Mouse (Mus musculus) heart, postnatal 0 days (tissue): ENCODE results near the gene Gm1113.

ENCODE experiments used
- CTCF ChIP-seq: IDR thresholded peaks from 2 replicates; pipeline ENCODE4 v1.5.1; 2016; ENCODE audit warnings: antibody characterized with exemption, control low read depth, low read depth
- EP300 ChIP-seq: IDR thresholded peaks from 2 replicates; pipeline ENCODE4 v1.6.1; 2016; ENCODE audit warnings: antibody characterized with exemption, low read depth

DNA sequence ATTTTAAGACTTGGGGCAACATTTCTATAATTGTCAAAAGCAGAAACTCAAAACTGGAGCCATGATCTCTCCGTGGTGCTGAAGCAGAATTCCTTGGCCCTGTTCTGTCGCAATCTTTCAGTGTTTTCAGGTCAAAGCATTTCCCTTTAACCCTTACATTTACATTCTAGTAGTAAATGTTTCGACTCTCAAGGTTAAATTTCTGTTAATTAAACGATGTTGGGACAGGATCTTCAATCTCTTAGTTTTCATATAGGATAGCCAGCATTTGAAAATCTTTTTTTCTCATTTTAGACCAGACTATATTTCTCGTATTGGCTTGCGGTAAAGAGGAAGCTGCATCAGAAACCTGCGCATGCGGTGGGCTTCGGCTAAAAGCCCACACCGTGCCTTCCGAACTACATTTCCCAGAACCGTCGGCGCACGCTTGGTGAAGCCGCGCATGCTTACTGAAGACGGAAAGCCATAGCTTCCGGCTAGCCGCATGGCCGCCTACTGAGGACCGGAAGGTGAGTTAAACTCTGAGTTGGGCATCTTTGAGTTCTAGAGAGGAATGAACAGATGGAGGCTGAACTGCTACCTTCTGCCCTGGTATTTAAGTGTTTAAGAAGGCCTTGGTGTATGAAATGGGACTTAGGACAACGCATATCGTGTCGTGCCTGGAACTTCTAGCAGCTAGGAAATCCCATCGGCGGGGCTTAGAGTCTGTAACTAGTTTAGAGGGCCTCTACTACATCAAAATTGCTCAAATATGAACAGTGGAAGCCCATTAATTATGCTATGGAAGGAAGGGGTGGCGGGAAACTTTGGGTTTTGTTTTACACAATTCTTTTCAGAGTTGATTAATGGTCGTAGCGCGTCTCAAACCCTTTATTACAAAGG, 41.2 kb upstream of the Gm1113 start:
- TF ChIP-seq CTCF, result no peak
- TF ChIP-seq EP300, result no peak
